Comparison of ENCODE assay signal across 8 mouse cellular contexts in the genomic region with DNA sequence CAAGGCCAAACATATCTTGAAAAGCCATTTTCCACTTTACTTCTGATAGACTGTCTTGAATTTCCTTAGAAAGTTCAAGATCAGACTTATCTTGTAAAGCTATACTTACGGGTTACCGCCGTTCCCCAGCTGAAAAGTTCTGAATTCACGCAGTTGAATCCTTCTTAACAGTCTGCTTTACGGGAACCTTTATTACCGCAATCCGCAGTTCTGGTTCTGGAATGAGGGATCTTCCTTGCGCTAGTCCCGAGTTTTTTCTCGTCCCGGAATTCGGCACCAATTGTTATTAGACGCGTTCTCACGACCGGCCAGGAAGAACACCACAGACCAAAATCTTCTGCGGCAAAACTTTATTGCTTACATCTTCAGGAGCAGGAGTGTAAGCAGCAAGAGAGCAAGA. TPM values are rescaled to one million over a fixed set of nuclear protein-coding genes. Genes with fewer than 3 reads are reported as not detected.
DNase-seq lines count a peak whose midpoint lies in the region.

No protein-coding gene starts in this region.

- DNase-seq in adrenal gland, postnatal 36 days: peak; percentile 10 to 15
- DNase-seq in frontal cortex, postnatal 10 days (ENCODE audit: low spot score in 2 of 2): peak; percentile 61 to 64
- peak; percentile 62 for DNase-seq in heart, adult 8-10 months (ENCODE audit: low spot score)
- DNase-seq in kidney, postnatal 36 days: peak; percentile 38 to 39
- peak; percentile 53 to 58 for DNase-seq in left cerebral cortex, adult 8-10 months (ENCODE audit: low spot score in 2 of 2)
- peak; percentile 28 to 47 for DNase-seq in natural killer cell, adult 2 months (ENCODE audit: low spot score in 2 of 2)
- peak; percentile 64 to 70 for DNase-seq in spleen, postnatal 36 days (ENCODE audit: low spot score in 2 of 2)
- peak; percentile 61 for DNase-seq in urinary bladder, postnatal 25 days (ENCODE audit: low spot score)

RNA-seq across cellular contexts. Expression of a gene that starts 6.0 kb away (rescaled TPM):
- total RNA-seq in adrenal gland, postnatal 36 days (2021): not detected
- total RNA-seq in heart, adult 8-10 months (2022): not detected
- not detected for total RNA-seq in left cerebral cortex, adult 8-10 months (2022)

RNA-seq across cellular contexts. Expression of a gene that starts 21.4 kb away (rescaled TPM):
- not detected for total RNA-seq in adrenal gland, postnatal 36 days (2021)
- not detected for total RNA-seq in heart, adult 8-10 months (2022)
- total RNA-seq in left cerebral cortex, adult 8-10 months (2022): not detected

RNA-seq across cellular contexts. Expression of a gene that starts 37.3 kb away (rescaled TPM):
- total RNA-seq in adrenal gland, postnatal 36 days (2021): not detected
- total RNA-seq in heart, adult 8-10 months (2022): not detected
- total RNA-seq in left cerebral cortex, adult 8-10 months (2022): not detected

Comparison
In these comparisons a context has a peak if more than half of its experiments do, and no peak if none do; other contexts are left out.
1. Peak in every context shown above with its lines: DNase-seq.
2. DNase-seq: peak in every context shown above with its lines; median percentile 67 in spleen, postnatal 36 days; 62 in frontal cortex, postnatal 10 days; 62 in heart, adult 8-10 months; 61 in urinary bladder, postnatal 25 days; 56 in left cerebral cortex, adult 8-10 months; 38 in kidney, postnatal 36 days; 38 in natural killer cell, adult 2 months; 12 in adrenal gland, postnatal 36 days.